Mouse (Mus musculus) neural tube, embryonic 13.5 days (tissue): Measurements from ENCODE around the gene Ate1. TPM values are rescaled to one million over a fixed set of nuclear protein-coding genes. Genes with fewer than 3 reads are reported as not detected.

Experiments used
- polyA plus RNA-seq: library from polyadenylated mRNA; unstranded; fragments of >200 nt; fragmentation: Nextera tagmentation; extraction: Ambion mirVana; gene quantifications from 2 replicates; pipeline ENCODE4 v1.2.1, GENCODE M21; 2015

The Ate1 gene
- polyA plus RNA-seq, 1 experiment from 2014 or later = 90.9 TPM

Other genes starting within 250 kb of the Ate1 start
- gene Nsmce4a, start 52.7 kb upstream of the Ate1 start, polyA plus RNA-seq = 104 and 107 TPM in 2 replicates
- 76.7 and 77.9 TPM in 2 replicates for gene Tacc2, start 57.1 kb upstream of the Ate1 start, polyA plus RNA-seq